Mouse (Mus musculus) MEL (cell line): ENCODE measurements at regions not wholly inside any gene's neighbourhood (a gene's known extent, or its start where the extent isn't known, plus 50 kb on each side); places are given as distances from the start of the nearest gene placed in this dataset.

Experiments used
- DNase-seq: peaks from one replicate; pipeline ENCODE4 v3.0.0; 2011; ENCODE audit warnings: low read depth, low spot score
- H3K27ac ChIP-seq: 2 replicates; pipeline ENCODE4 v1.5.1; 2012; ENCODE audit warnings: low read depth, mild to moderate bottlenecking, control low read depth, low read length, moderate library complexity; ENCODE audit not compliant: control insufficient read depth
- H3K27me3 ChIP-seq, 2 experiments: fragments of 150-350 bp in 1 of 2; sonication (generic) in 1 of 2; 2 replicates each; pipeline ENCODE4 v1.6.1; 2012; ENCODE audit warnings: low read length in 2 of 2, mild to moderate bottlenecking in 2 of 2, improper control_type of control experiment in 1 of 2, moderate library complexity in 1 of 2; ENCODE audit not compliant: insufficient read depth in 2 of 2, control insufficient read depth in 1 of 2
- H3K36me3 ChIP-seq, 2 experiments: 2 replicates each; pipeline ENCODE4 v1.6.1; 2012 to 2014; ENCODE audit warnings: low read length in 2 of 2, improper control_type of control experiment in 1 of 2, inconsistent platforms in 1 of 2, mild to moderate bottlenecking in 1 of 2; ENCODE audit not compliant: insufficient read depth in 2 of 2, control insufficient read depth in 1 of 2
- H3K4me1 ChIP-seq, 2 experiments: fragments of 150-350 bp in 1 of 2; sonication (generic) in 1 of 2; 2 replicates each; pipeline ENCODE4 v1.6.1; 2012; ENCODE audit warnings: low read length in 2 of 2, improper control_type of control experiment in 1 of 2, mild to moderate bottlenecking in 1 of 2; ENCODE audit not compliant: insufficient read depth in 2 of 2, control insufficient read depth in 1 of 2
- H3K4me3 ChIP-seq, 2 experiments: fragments of 150-350 bp in 1 of 2; sonication (generic) in 1 of 2; 2 replicates each; pipeline ENCODE4 v1.5.1; 2012; ENCODE audit warnings: low read depth in 2 of 2, low read length in 2 of 2, mild to moderate bottlenecking in 2 of 2, moderate library complexity in 2 of 2, control low read depth in 1 of 2, improper control_type of control experiment in 1 of 2; ENCODE audit not compliant: control insufficient read depth in 1 of 2, insufficient read depth in 1 of 2
- H3K79me2 ChIP-seq: 2 replicates; pipeline ENCODE4 v1.6.1; 2012; ENCODE audit warnings: mild to moderate bottlenecking, low read length, moderate library complexity; ENCODE audit not compliant: control insufficient read depth, poor library complexity, insufficient read depth
- H3K9ac ChIP-seq: 2 replicates; pipeline ENCODE4 v1.6.1; 2012; ENCODE audit warnings: low read depth, mild to moderate bottlenecking, control low read depth, low read length, moderate library complexity; ENCODE audit not compliant: control insufficient read depth, poor library complexity, severe bottlenecking
- H3K9me3 ChIP-seq: fragments of 150-350 bp; sonication (generic); replicated peaks from 2 replicates; pipeline ENCODE4 v1.6.1; 2012; ENCODE audit warnings: mild to moderate bottlenecking, low read length, improper control_type of control experiment, moderate library complexity; ENCODE audit not compliant: insufficient read depth
- CHD1 ChIP-seq: IDR thresholded peaks from 2 replicates; pipeline ENCODE4 v1.6.1; 2012; ENCODE audit warnings: low read depth, mild to moderate bottlenecking, inconsistent platforms, low read length, improper control_type of control experiment
- CHD2 ChIP-seq: IDR thresholded peaks from 2 replicates; pipeline ENCODE4 v1.6.1; 2011; ENCODE audit warnings: low read length, improper control_type of control experiment
- CTCF ChIP-seq, 3 experiments: IDR thresholded peaks in 2 of 3; conservative IDR thresholded peaks in 1 of 3; 2 replicates each; pipeline ENCODE4 v1.5.1; 2011 to 2012; ENCODE audit warnings: low read length in 3 of 3, low read depth in 2 of 3, mild to moderate bottlenecking in 2 of 3, improper control_type of control experiment in 1 of 3, inconsistent platforms in 1 of 3, mixed read lengths in 1 of 3, moderate library complexity in 1 of 3; ENCODE audit not compliant: control insufficient read depth in 1 of 3, insufficient read depth in 1 of 3, poor library complexity in 1 of 3, severe bottlenecking in 1 of 3
- EP300 ChIP-seq, 2 experiments: IDR thresholded peaks; 2 replicates each; pipeline ENCODE4 v1.6.1; 2011; ENCODE audit warnings: improper control_type of control experiment in 2 of 2, low read length in 2 of 2, low read depth in 1 of 2, mild to moderate bottlenecking in 1 of 2
- ETS1 ChIP-seq: IDR thresholded peaks from 2 replicates; pipeline ENCODE4 v1.6.1; 2012; ENCODE audit warnings: low read depth, mild to moderate bottlenecking, inconsistent platforms, low read length, improper control_type of control experiment, moderate library complexity
- GABPA ChIP-seq: IDR thresholded peaks from 2 replicates; pipeline ENCODE4 v1.6.1; 2012; ENCODE audit warnings: low read depth, mild to moderate bottlenecking, inconsistent platforms, low read length, improper control_type of control experiment, moderate library complexity
- GATA1 ChIP-seq: IDR thresholded peaks from 2 replicates; pipeline ENCODE4 v1.6.1; 2011; ENCODE audit warnings: low read depth, low read length, improper control_type of control experiment
- KAT2A ChIP-seq: conservative IDR thresholded peaks from 2 replicates; pipeline ENCODE4 v1.6.1; 2012; ENCODE audit warnings: low read depth, low read length, improper control_type of control experiment, inconsistent platforms
- MAFK ChIP-seq: IDR thresholded peaks from 2 replicates; pipeline ENCODE4 v1.6.1; 2011; ENCODE audit warnings: low read depth, mild to moderate bottlenecking, low read length, improper control_type of control experiment, borderline replicate concordance
- MAX ChIP-seq: IDR thresholded peaks from 2 replicates; pipeline ENCODE4 v1.6.1; 2011; ENCODE audit warnings: low read length, improper control_type of control experiment
- MYB ChIP-seq: IDR thresholded peaks from 2 replicates; pipeline ENCODE4 v1.6.1; 2011; ENCODE audit warnings: mild to moderate bottlenecking, low read depth, low read length, improper control_type of control experiment
- NELFE ChIP-seq: IDR thresholded peaks from 2 replicates; pipeline ENCODE4 v1.6.1; 2011; ENCODE audit warnings: low read depth, low read length, improper control_type of control experiment
- NRF1 ChIP-seq: IDR thresholded peaks from 2 replicates; pipeline ENCODE4 v1.6.1; 2014; ENCODE audit warnings: low read depth, mild to moderate bottlenecking, inconsistent platforms, low read length, improper control_type of control experiment, moderate library complexity; ENCODE audit not compliant: poor library complexity, insufficient read depth, severe bottlenecking
- POLR2AphosphoS2 ChIP-seq: IDR thresholded peaks from 2 replicates; pipeline ENCODE4 v1.6.1; 2011; ENCODE audit warnings: low read length, improper control_type of control experiment
- RAD21 ChIP-seq: IDR thresholded peaks from 2 replicates; pipeline ENCODE4 v1.6.1; 2011; ENCODE audit warnings: mild to moderate bottlenecking, low read depth, low read length, improper control_type of control experiment
- SMC3 ChIP-seq: IDR thresholded peaks from 2 replicates; pipeline ENCODE4 v1.6.1; 2011; ENCODE audit warnings: low read depth, low read length, improper control_type of control experiment
- TBP ChIP-seq: IDR thresholded peaks from 2 replicates; pipeline ENCODE4 v1.8.0; 2011; ENCODE audit warnings: low read depth, low read length, improper control_type of control experiment
- ZKSCAN1 ChIP-seq: IDR thresholded peaks from 2 replicates; pipeline ENCODE4 v1.6.1; 2012; ENCODE audit warnings: low read depth, mild to moderate bottlenecking, inconsistent platforms, low read length, improper control_type of control experiment, moderate library complexity
- ZMIZ1 ChIP-seq: IDR thresholded peaks from 2 replicates; pipeline ENCODE4 v1.6.1; 2012; ENCODE audit warnings: low read depth, mild to moderate bottlenecking, inconsistent platforms, low read length, improper control_type of control experiment, moderate library complexity
- ZNF384 ChIP-seq: IDR thresholded peaks from 2 replicates; pipeline ENCODE4 v1.6.1; 2012; ENCODE audit warnings: low read depth, mild to moderate bottlenecking, inconsistent platforms, low read length, improper control_type of control experiment

- H3K27me3 ChIP-seq: 0 out of 4 replicates have a peak, but pooled peaks cover 0 to 2% of the 10 kb centered on the region in 2 experiments
- H3K27ac ChIP-seq: no peak overlapping the region
- no peak overlapping the region for H3K9ac ChIP-seq
- peaks cover 0 to 6% of the 10 kb centered on the region in 2 experiments; a peak in 1 of 4 replicates for H3K4me1 ChIP-seq
- no peak for DNase-seq
- H3K36me3 ChIP-seq: peaks cover 0 to 2% of the 10 kb centered on the region in 2 experiments; a peak in 1 of 4 replicates
- no peak overlapping the region for H3K4me3 ChIP-seq
- TF ChIP-seq MYB (no peak), ZMIZ1 (no peak), CHD1 (no peak), POLR2AphosphoS2 (no peak), EP300 (IDR thresholded peaks at IDR 0.05; ENCODE audit: low read depth in 1 of 2, low read length in 2 of 2) (no peak), CHD2 (no peak), MAX (no peak)
- TF ChIP-seq, all 39 proteins: peak for 0
- Histone ChIP-seq H3K9me3 (no peaks in the 10 kb centered on the region), H3K79me2 (no peaks in the 10 kb centered on the region)
Observed at GRCm38 (mm10) chr12:56258401-56259050, 87.2 kb downstream of the Mbip start.

- 0 out of 4 replicates have a peak, but pooled peaks cover 0 to 2% of the 10 kb centered on the region in 2 experiments for H3K36me3 ChIP-seq
- 0 out of 4 replicates have a peak, but pooled peaks cover 0 to 2% of the 10 kb centered on the region in 2 experiments for H3K27me3 ChIP-seq
- H3K4me1 ChIP-seq: no peaks in the 10 kb centered on the region
- H3K79me2 ChIP-seq: no peaks in the 10 kb centered on the region
- H3K27ac ChIP-seq: no peak overlapping the region
- no peaks in the 10 kb centered on the region for H3K9me3 ChIP-seq
- H3K4me3 ChIP-seq: peak overlapping the region; percentile 52 to 65
- TF ChIP-seq NELFE (no peak), NRF1 (no peak), ZKSCAN1 (no peak), ZNF384 (no peak), KAT2A (no peak), SMC3 (no peak), CTCF (IDR thresholded peaks at IDR 0.05 in 2 of 3, conservative IDR thresholded peaks at IDR 0.05 in 1 of 3; ENCODE audit: control insufficient read depth in 1 of 3, insufficient read depth in 1 of 3, low read depth in 2 of 3, low read length in 3 of 3, poor library complexity in 1 of 3, severe bottlenecking in 1 of 3) (no peak), RAD21 (no peak), ETS1 (peak; percentile 40; the same call in 1 of the 2 replicates), GABPA (no peak), MAFK (no peak), GATA1 (peak; percentile 43; the same call in 1 of the 2 replicates), TBP (no peak)
- H3K9ac ChIP-seq: peak overlapping the region; percentile 39
- peak; percentile 58 for DNase-seq
Observed at GRCm38 (mm10) chr12:56256243-56256881, 89.3 kb downstream of the Mbip start.
